Mouse (Mus musculus): ENCODE measurements around the gene Zfp866.

Gene Zfp866

DNA sequence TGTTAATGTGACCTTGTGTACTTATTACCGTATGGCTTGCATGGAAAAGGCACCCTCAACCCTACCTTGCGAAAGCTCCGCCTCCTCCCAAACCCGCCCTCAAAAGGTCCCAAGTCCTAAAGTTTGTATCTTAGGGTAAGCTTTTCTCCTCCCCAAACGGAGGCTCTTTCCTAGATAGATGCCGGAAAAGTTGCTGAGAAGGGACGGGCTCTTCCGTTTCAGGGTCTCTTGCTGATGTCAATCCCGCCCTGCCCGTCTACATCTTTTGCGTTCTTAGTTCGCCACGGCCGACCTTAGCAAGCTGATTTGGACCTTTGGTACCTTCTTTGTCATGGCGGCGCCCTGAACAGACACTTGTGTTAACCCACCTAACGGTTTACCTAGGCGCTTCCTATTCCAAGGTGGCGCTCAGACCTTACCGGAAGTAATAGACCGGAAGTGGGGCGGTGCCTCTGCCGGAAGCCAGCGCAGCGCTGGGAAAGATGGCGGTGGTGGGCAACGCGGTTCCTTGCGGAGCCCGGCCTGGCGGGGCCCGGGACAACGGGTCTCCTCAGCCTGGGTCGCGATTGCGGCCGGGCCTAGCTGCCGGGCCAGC lies at the start of gene Zfp866, which contains the start of gene Atp13a1:
Gene Zfp866 (minus strand): TSS at position 406 of the 595 bp plus-strand sequence.
Gene Atp13a1 (plus strand): TSS at position 391 of the 595 bp plus-strand sequence.
- DNase-seq (ENCODE audit: low read depth, low spot score): peak; percentile 94

DNA sequence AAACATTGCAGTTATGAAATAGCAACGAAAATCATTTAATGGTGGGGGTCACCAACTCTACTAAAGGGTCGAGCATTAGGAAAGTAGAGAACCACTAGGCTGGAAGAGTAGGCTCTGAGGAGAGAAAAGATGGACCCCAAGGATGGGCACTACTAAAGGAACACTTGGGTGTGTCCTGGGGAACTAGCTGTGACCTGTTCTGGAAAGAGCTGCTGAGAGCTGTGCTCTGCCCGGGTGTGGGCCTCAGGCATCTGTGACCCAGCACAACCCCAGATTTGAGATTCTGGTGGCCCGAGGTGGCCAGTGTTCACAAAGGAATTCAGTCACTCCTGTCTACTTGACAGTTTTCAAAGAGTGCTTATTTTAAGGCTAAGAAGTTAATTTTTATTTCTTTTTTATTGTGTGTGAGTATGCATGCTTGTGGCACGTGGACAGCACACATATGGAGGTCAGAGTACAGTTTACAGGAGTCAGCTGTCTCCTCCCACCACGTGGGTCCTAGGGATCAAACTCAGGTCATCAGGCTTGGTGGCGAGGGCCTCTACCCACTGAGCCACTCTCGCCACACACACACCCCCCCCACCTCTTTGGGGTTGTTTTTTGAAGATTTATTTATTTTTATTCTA lies 46.2 kb upstream of the Zfp866 start:
- no peak for DNase-seq (ENCODE audit: low read depth, low spot score)

- DNase-seq (ENCODE audit: low read depth, low spot score): peak; percentile 98
Observed at GRCm38 (mm10) chr8:69832298-69832853, 41.4 kb upstream of the Zfp866 start, which contains the start of gene Pbx4. Pbx4 (plus strand) TSS chr8:69832491.

- no peak for DNase-seq (ENCODE audit: low read depth, low spot score)
Observed at GRCm38 (mm10) chr8:69826371-69826770, 35.4 kb upstream of the Zfp866 start.

DNA sequence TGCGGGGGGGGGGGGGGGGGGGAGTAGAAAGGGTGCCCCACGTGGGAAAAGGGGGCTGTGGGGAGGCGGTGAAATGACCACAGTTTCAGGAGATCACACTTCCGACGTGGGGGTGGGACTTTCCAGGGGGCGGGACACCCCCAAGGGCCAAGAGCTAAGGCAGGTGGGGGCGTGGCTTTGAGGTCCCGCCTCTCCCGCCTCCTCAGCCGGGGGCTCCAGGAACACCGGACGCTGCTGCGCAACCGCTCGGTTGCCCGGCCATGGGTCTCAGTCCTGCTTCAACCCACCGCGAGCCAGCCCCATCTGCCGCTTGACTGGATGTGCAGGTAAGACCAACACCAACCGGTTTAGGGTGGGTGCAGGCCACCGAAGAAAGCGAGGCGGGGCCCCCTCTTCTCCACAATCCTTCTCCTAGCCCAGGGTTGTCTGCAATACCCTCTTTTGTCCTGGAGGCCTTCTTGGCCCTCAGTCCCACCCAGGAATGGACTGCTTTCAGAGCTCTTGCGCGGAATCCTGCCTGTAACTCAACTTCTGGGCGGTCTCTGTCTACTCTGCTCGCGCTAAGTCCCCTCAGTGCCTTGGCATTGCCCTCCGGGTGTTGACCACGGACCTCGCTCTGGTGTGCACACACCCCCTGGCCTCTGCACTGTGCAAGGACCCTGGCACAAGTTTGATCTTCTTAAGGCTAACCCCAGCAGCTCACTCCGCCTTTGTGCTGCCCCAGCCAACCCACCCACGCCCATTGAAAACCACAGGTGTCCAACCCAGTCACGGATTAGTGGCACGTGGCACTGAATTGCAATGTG lies 31.6 kb upstream of the Zfp866 start, which contains the start of gene Lpar2:
Gene Lpar2 (plus strand): TSS at position 44 of the 806 bp plus-strand sequence.
- peak; percentile 84 for DNase-seq (ENCODE audit: low read depth, low spot score)

- no peak for DNase-seq (ENCODE audit: low read depth, low spot score)
Observed at GRCm38 (mm10) chr8:69821971-69822385, 31.0 kb upstream of the Zfp866 start.

- no peak for DNase-seq (ENCODE audit: low read depth, low spot score)
Observed at GRCm38 (mm10) chr8:69820466-69820865, 29.5 kb upstream of the Zfp866 start.

DNA sequence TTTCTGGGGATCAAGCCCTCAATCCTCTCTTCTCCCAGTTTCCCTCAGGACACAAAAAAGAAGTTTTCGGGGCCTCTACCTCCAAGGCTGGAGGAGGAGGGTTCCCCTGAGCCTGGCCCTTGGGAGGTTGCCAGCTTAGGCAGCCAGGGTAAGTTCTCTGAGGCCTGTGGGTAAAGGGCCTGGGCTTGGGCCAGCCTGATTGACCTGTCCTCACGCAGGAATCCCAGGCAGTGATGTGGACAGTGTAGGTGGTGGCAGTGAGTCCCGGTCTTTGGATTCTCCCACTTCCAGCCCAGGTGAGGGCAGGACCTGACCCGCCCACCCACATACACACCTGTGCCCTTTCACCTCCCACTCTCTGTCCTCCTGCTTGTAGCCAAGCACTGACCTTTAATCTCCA lies 24.4 kb upstream of the Zfp866 start:
- DNase-seq (ENCODE audit: low read depth, low spot score): no peak

DNA sequence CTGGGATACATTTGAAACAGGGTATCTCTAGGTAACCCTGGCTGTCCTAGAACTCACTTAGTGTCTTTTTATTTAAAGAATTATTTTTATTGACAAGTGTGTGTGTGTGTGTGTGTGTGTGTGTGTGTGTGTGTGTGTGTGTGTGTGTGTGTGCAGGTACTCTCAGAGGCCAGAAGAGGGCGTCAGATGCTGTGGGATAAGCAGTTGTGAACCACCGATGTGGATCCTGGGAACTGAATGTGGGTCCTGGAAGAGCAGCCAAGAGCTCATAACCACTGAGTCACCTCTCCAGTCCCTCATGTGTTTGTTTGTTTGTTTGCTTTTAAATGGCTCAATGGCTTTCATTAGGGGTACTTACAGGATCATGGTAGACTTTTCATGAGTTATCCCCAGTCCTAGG lies 23.9 kb upstream of the Zfp866 start:
- no peak for DNase-seq (ENCODE audit: low read depth, low spot score)

- DNase-seq (ENCODE audit: low read depth, low spot score): no peak
Observed at GRCm38 (mm10) chr8:69809820-69810219, 18.8 kb upstream of the Zfp866 start.

- DNase-seq (ENCODE audit: low read depth, low spot score): peak; percentile 65
Observed at GRCm38 (mm10) chr8:69808864-69809403, 18.0 kb upstream of the Zfp866 start.

GRCm38 (mm10) chr8:69808094-69808863 lies 17.3 kb upstream of the Zfp866 start, which contains the start of gene Gmip:
Gmip (plus strand) TSS chr8:69808679.
- DNase-seq (ENCODE audit: low read depth, low spot score): peak; percentile 94

GRCm38 (mm10) chr8:69807236-69807635 lies 16.3 kb upstream of the Zfp866 start:
- no peak for DNase-seq (ENCODE audit: low read depth, low spot score)

GRCm38 (mm10) chr8:69805491-69805890 lies 14.5 kb upstream of the Zfp866 start:
- DNase-seq (ENCODE audit: low read depth, low spot score): no peak

DNA sequence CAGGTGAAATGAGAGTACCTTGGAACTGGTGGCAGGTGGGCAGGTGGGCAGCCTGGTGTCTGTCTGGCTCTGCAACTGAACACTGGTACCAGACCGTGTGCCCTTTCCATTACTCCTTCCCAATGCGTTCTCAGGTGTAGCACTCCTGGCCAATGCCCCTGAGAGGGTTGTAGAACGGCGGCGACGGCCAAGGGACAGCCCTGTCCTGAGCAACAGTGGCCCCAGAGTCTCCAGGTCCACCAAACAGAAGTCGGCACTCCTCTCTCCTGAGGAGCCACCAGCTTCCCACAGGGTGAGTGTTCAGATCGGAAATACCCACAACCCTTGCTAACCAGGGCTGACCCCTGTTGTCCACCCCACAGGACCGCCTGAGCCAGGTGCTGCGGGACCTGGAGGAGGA lies 14.1 kb upstream of the Zfp866 start:
- DNase-seq (ENCODE audit: low read depth, low spot score): no peak

DNA sequence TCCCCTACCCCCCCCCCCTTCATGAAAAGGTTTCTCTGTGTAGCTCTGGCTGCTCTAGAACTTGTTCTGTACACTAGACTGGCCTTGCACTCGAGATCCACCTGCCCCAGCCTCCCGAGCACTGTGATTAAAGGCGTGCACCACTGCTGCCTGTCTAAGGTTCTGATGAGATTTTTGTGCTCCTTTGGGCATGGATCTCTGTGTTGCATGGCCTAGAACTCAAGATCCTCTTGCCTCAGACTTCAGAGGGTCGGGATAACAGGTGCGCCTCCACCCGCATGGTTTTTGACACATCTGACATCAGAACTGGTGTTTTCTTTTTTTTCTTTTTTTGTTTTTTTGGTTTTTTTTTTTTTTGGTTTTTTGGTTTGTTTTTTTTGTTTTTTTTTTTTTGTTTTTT lies 13.6 kb upstream of the Zfp866 start:
- no peak for DNase-seq (ENCODE audit: low read depth, low spot score)

DNA sequence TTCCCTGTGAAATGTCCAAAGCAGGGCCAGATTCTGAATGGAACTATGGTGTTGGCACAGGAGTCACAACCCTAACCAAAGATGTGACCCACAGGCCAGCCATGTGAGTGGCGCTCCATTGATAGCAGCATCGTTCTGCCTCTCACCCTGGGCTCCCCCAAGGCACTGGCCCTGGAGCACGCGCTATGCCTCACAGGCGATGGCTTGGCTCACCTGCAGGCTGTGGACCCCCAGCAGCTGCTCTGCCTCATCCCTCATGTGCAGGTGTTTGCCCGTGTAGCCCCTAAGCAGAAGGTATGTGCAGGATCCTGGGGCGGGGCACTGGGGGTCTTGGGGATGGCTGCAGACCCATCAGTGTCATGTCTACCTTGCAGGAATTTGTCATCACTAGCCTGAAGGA lies 12.4 kb upstream of the Zfp866 start:
- DNase-seq (ENCODE audit: low read depth, low spot score): no peak

DNA sequence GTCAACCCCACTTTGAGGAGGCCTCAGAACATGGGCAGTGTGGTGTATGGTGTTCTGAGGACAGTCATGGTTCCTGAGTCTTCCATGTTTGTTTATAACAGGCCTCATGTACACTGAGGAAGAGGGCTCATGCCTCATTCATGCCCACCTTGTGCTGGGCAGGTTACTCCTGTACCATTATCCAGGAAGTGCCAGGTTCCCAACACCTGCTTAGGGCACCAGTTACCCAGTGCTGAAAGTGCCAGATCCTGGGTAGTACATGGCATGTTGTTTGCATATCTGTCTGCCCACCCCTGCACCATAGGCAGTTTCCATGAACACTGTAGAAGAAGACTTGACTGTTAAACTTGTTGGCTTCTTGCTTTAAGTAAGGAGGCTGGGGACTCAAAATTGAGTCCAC lies 11.2 kb upstream of the Zfp866 start:
- DNase-seq (ENCODE audit: low read depth, low spot score): no peak

- no peak for DNase-seq (ENCODE audit: low read depth, low spot score)
Observed at GRCm38 (mm10) chr8:69801796-69802195, 10.8 kb upstream of the Zfp866 start.

- no peak for DNase-seq (ENCODE audit: low read depth, low spot score)
Observed at GRCm38 (mm10) chr8:69799946-69800345, 9.0 kb upstream of the Zfp866 start.

- no peak for DNase-seq (ENCODE audit: low read depth, low spot score)
Observed at GRCm38 (mm10) chr8:69799261-69799660, 8.3 kb upstream of the Zfp866 start.
